Mouse (Mus musculus) adrenal gland, postnatal 10 days (tissue): ENCODE data around the gene Cwf19l1. TPM values are rescaled to one million over a fixed set of nuclear protein-coding genes. Genes with fewer than 3 reads are reported as not detected.
A peak's percentile ranks its signal among the peaks of the same experiment; 100 is the strongest.

ENCODE experiments used
- DNase-seq: peaks from one replicate; pipeline ENCODE4 v3.0.0; 2021; ENCODE audit warnings: mixed read lengths
- long read RNA-seq, 2 experiments: library from polyadenylated mRNA; stranded (forward); transcript quantifications; one replicate each; pipeline ENCODE4 v2.0.0; 2021
- total RNA-seq, 2 experiments: library from RNA; stranded (reverse); gene quantifications; 2 replicates each; pipeline ENCODE4 v1.2.3; 2021

Gene Cwf19l1
- total RNA-seq: 10 to 100 TPM; 22.9 to 23.8 TPM
- long read RNA-seq, experiment 1, partial matches to known transcripts: 2 of 8 reads
- long read RNA-seq, experiment 1, other reads (novel, unspliced or antisense): 2 of 8 reads
- long read RNA-seq, experiment 2, partial matches to known transcripts: 3 of 5 reads
- long read RNA-seq, experiment 2, other reads (novel, unspliced or antisense): 0 of 5 reads

GRCm38 (mm10) chr19:44135072-44135959 lies at the start of gene Cwf19l1:
TSS of gene Cwf19l1 (minus strand) at chr19:44135876.
- DNase-seq: peak; percentile 91

- no peak for DNase-seq
Measured at GRCm38 (mm10) chr19:44183968-44184367, 48.3 kb upstream of the Cwf19l1 start.

GRCm38 (mm10) chr19:44180502-44180901 lies 44.8 kb upstream of the Cwf19l1 start:
- peak; percentile 8 for DNase-seq

GRCm38 (mm10) chr19:44176741-44177140 lies 41.1 kb upstream of the Cwf19l1 start:
- no peak for DNase-seq

GRCm38 (mm10) chr19:44174835-44175234 lies 39.2 kb upstream of the Cwf19l1 start:
- DNase-seq: no peak

- peak; percentile 11 for DNase-seq
Measured at GRCm38 (mm10) chr19:44161515-44161914, 25.8 kb upstream of the Cwf19l1 start.

- no peak for DNase-seq
Measured at GRCm38 (mm10) chr19:44159386-44159785, 23.7 kb upstream of the Cwf19l1 start.

- DNase-seq: no peak
Measured at GRCm38 (mm10) chr19:44157005-44157404, 21.3 kb upstream of the Cwf19l1 start.

- DNase-seq: no peak
Measured at GRCm38 (mm10) chr19:44153781-44154180, 18.1 kb upstream of the Cwf19l1 start.

- no peak for DNase-seq
Measured at GRCm38 (mm10) chr19:44148991-44149390, 13.3 kb upstream of the Cwf19l1 start.

- no peak for DNase-seq
Measured at GRCm38 (mm10) chr19:44148345-44148744, 12.7 kb upstream of the Cwf19l1 start.

- no peak for DNase-seq
Measured at GRCm38 (mm10) chr19:44146951-44147350, 11.3 kb upstream of the Cwf19l1 start.

- no peak for DNase-seq
Measured at GRCm38 (mm10) chr19:44146568-44146879, 10.8 kb upstream of the Cwf19l1 start.

GRCm38 (mm10) chr19:44145702-44146567 lies 10.3 kb upstream of the Cwf19l1 start, which contains the start of gene Bloc1s2:
TSS of gene Bloc1s2 (minus strand) at chr19:44146446.
- peak; percentile 95 for DNase-seq

- no peak for DNase-seq
Measured at GRCm38 (mm10) chr19:44144366-44144765, 8.7 kb upstream of the Cwf19l1 start.

- DNase-seq: no peak
Measured at GRCm38 (mm10) chr19:44135960-44136485, 347 bp upstream of the Cwf19l1 start.

GRCm38 (mm10) chr19:44132917-44133316 lies 2.8 kb downstream of the Cwf19l1 start:
- DNase-seq: no peak

GRCm38 (mm10) chr19:44128560-44128959 lies 7.1 kb downstream of the Cwf19l1 start:
- no peak for DNase-seq

GRCm38 (mm10) chr19:44127729-44128497 lies 7.8 kb downstream of the Cwf19l1 start:
- no peak for DNase-seq

- DNase-seq: no peak
Measured at GRCm38 (mm10) chr19:44121137-44121536, 14.5 kb downstream of the Cwf19l1 start.

GRCm38 (mm10) chr19:44120686-44121085 lies 15.0 kb downstream of the Cwf19l1 start:
- DNase-seq: peak; percentile 43

- no peak for DNase-seq
Measured at GRCm38 (mm10) chr19:44117793-44118192, 17.9 kb downstream of the Cwf19l1 start.
